Mouse (Mus musculus) bone marrow, adult 2 months (tissue): ENCODE measurements at regions not wholly inside any gene's neighbourhood (a gene's known extent, or its start where the extent isn't known, plus 50 kb on each side); places are given as distances from the start of the nearest gene placed in this dataset.

Experiments used
- CTCF ChIP-seq: fragments of 200-500 bp; IDR thresholded peaks from 2 replicates; pipeline ENCODE4 v1.5.1; 2011; ENCODE audit warnings: low read length, control low read depth; ENCODE audit not compliant: control insufficient read depth, insufficient read depth
- POLR2A ChIP-seq: fragments of 200-500 bp; IDR thresholded peaks from 2 replicates; pipeline ENCODE4 v1.6.1; 2011; ENCODE audit warnings: low read depth, mild to moderate bottlenecking, control low read depth, low read length, borderline replicate concordance; ENCODE audit not compliant: control insufficient read depth

GRCm38 (mm10) chr3:38389647-38390046 is 95.0 kb downstream of the Ankrd50 start:
- TF ChIP-seq CTCF (no peak), POLR2A (no peak)
